Mouse (Mus musculus) adrenal gland, postnatal 36 days (tissue): ENCODE measurements around the gene Ppp2r5d. TPM values are rescaled to one million over a fixed set of nuclear protein-coding genes. Genes with fewer than 3 reads are reported as not detected.
A peak's percentile ranks its signal among the peaks of the same experiment; 100 is the strongest.

Experiments used
- DNase-seq, 2 experiments: peaks; one replicate each; pipeline ENCODE4 v3.0.0; 2021; ENCODE audit warnings: mixed read lengths in 1 of 2
- total RNA-seq, 2 experiments: library from RNA; stranded (reverse); gene quantifications; 2 replicates each; pipeline ENCODE4 v1.2.3; 2021

The Ppp2r5d gene
- total RNA-seq, 2 experiments from 2014 or later: 40.9 to 46.1 TPM

DNA sequence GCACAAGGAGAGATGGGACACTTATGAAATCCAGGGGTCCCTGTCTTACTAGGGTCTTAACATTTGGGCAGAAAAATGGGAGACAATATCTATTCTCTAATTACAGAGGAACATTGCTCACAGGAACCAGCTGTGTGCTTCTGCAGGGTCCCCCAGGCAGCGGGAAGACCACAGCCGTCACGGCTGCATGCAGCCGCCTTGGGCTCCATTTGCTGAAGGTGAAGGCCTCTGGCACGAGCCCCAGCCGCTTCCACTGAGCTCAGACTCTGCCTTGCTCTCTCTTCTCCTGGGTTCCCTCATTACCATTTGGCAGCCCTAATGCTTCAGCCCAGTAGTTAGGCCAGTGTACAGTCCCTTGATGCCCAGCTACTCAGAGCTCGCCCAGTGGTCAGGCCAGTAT is 16.2 kb upstream of the Ppp2r5d start:
- DNase-seq: peak; percentile 50 to 52

DNA sequence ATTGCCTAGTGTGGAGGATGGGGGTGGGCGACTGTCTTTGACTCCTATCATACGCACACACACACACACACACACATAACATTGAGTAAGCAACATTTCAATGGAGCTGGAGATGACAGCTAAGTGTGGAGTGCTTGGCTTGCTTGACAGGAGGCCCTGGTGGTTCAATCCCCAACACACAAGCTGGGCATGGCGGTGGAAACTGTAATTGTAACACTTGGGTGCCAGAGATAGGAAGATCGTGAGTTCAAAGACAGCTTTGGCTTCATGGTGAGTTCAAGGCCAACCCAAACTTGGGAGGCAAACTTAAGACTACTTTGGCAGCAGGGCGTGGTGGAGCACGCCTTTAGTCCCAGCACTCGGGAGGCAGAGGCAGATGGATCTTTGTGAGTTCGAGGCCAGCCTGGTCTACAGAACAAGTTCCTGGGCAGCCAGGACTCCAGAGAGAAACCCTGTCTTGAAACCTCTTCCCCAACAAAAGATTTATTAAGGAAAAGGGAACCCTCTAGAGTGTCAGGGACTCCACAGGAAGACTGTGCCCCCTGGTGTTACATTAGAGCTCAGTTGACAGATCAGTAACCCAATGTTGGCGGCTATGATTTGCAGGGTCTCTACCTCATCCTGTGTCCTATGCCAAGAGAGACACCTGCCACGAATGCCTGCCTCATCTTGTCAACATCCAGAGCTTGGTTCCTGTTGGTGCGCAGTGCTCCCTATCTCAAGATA is 10.0 kb upstream of the Ppp2r5d start:
- DNase-seq: no peak

DNA sequence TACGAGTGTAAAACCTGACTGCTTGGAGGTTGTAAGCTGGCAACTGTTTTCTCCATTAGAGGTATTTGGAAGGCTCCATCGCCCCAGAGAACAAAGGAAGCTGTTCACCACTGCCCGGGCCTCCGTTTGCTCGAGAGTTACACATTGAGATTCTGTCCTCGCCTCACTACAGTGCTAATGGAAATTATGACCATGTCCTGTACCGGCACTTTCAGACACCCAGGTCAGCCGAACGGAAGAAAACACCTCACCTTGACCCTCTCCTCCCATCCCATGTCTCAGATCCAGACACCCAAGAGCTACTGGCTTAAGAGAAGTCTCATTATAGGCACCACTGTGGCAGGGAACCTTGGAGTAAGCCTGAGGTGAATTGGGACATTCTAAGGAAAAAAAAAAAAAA is 8.9 kb upstream of the Ppp2r5d start:
- no peak for DNase-seq

DNA sequence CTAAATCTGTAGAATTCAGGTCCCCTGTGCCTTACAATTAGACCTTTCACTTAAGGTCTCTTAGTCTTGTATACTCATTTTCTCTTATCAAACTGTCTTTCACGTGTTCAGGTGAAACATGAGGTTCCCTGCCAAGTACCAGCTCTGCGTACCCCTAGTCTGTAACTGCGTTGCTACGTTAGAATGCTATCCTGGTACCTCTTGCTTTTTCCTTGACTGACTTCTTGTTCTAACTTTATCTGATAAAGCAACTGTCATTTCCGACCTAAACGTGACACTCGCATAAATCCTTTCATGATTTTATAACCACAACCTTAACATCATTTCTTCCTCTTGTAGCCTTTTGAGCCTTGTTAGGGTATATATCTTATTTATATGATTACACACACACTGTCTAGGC is 7.5 kb upstream of the Ppp2r5d start:
- DNase-seq: no peak

DNA sequence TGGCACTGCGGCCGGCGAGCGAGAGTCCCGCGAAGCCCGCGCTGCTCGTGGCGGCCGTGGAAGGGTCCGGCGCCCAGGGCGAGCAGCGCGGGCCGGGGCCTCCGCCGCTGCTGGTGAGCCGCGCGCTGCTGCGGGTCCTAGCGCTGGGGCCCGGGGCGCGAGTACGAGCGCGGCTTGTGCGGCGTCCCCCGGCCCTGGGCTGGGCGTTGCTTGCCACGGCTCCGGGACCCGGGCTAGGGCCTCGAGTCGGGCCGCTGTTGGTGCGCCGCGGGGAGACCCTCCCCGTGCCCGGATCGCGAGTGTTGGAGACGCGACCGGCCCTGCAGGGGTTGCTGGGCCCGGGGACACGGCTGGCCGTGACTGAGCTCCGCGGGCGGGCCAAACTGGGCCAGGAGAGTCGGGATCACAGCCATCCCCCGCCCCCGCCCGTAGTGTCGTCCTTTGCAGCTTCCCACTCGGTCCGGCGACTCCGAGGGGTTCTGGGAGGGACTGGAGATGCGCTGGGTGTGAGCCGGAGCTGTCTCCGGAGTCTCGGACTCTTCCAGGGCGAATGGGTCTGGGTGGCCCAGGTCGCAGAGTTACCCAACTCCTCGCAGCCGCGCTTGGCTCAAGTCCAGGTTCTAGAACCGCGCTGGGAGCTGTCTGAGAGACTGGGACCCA is 6.8 kb upstream of the Ppp2r5d start:
- peak; percentile 80 to 84 for DNase-seq

DNA sequence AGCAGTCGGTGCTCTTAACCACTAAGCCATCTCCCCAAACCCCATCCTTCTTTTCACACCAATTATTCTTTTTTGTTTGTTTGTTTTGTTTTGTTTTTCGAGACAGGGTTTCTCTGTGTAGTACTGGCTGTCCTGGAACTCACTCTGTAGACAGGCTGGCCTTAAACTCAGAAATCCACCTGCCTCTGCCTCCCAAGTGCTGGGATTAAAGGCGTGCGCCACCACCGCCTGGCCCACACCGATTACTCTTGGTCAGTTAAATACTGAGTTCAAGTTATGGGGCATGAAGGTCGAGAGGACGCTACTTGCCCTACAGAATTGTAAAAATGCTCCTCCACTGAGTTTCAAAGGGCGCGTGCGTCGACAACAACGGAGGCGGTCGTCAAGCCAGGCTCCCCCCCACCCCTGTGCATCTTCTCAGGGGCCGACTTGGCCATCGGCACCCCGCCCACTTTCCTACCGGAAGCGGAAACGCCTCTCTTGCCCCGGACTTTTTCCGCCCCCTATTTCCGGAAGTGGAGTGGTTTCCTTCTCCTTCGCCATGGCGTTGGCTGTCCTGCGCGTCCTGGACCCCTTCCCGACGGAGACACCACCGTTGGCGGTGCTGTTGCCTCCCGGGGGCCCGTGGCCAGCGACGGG is 6.2 kb upstream of the Ppp2r5d start, which contains the start of gene Pex6:
Pex6 (plus strand) TSS at position 505 of the 639 bp plus-strand sequence.
- DNase-seq: peak; percentile 95 to 96

DNA sequence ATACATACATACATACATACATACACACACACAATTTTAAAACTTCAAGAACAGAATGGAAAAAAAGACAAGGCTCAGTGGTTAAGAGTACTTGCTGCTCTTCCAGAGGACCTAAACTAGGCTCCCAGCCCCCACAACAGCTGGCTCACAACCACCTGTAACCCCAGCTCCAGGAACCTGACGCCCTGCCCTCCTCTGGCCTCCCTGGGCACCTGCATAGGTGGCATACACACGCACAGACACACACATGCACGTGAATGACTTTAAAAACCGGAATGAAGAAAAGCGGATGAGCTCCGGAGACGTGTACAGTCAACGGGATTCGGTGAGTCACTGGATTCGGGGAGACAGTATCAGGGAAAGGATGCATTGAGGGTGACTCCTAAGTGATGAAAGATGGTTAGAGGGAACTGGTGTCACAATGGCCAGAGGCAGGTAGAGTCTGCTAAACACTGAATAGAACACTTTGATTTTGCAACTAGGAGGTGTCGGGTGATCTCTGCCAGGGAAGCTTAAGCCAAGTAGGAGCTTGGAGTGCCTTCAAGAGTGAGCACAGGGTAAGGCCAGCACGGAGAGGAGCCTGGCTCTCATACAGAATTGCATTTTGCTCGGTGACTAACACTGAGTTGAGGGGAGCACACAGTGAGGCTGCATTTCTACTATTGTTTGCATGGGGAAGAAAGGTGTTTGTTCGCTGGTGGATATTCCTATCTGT is 1.6 kb upstream of the Ppp2r5d start:
- DNase-seq: no peak

DNA sequence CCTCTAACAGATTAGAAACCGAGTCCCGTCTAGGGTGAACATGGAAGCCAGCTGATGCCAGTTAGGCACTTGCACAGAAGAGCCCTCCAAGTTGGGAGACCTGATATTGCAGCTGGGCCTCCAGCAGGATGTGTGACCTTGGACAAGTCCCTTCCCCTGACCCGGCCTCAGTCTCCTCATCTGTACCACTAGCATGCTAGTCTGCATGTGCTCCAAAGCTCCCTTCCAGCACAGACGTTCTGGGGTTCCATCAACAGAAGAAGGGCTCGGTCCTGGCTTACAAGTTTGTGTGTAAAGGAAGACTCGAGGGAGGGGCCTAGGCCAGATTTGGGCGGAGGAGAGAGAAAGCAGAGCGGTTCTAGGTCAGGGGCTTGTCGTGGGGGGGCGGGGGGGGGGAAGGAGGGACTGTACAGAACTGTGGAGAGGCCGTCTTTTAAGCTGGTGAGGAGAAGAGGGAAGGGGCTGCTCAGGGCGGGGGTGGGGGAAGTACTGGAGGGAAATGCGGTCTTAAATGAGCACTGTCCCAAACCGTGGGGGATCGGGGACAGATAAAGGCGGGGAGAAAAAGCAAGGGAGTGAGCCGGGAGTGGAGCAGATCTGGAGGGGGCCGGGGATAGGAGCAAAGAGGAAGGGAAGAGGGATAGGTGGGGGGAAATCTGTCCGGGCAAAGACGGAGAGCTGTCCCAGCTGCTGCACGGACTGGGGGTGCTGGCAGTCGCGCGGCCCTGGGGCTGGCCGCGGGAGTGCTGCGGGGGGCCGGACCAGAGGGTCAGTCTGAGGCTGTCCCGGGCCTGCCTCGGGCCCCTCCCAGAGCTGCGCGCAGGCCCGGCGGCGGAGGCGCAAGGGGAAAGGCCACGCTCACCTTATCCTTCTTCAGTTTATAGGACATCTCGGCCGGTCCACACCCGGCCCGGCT is 682 bp downstream of the Ppp2r5d start:
- DNase-seq: no peak

DNA sequence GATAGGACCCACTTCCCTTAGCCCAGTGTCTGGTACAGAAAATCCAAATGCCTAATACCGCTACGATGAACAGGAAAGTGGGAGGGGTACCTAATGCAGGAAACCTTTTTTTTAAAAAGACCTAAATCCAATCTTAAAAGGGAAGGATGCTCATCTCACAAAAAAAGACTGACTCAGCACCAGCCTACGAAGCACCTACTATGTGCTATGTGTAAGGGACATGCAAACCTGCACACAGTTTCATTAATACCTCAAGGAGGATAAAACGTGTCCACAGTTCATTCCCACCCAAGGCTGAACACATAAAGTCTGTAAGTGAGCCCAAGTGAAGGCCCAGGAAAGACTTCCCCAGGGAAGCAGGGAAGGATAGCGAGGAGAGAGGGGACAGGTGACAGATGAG is 2.4 kb downstream of the Ppp2r5d start:
- no peak for DNase-seq

DNA sequence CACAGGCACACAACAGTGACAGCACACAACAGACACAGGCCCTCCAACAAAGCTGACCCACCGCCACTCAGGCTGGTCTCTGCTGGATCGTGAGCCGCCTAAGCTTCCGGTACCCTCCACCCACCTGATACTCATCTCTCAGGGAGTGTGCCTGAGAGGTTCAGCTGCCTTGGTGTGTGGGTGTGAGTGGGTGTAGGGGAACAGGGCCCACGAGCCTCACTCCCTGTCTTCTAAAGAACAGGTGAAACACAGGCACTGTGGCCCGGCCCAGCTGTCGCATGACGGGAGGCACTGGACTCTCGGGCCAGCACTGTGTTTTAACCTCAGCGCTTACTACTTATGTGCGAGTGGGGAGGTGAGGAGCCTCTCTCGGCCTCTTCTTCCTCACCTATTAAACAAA is 2.8 kb downstream of the Ppp2r5d start:
- DNase-seq: no peak

DNA sequence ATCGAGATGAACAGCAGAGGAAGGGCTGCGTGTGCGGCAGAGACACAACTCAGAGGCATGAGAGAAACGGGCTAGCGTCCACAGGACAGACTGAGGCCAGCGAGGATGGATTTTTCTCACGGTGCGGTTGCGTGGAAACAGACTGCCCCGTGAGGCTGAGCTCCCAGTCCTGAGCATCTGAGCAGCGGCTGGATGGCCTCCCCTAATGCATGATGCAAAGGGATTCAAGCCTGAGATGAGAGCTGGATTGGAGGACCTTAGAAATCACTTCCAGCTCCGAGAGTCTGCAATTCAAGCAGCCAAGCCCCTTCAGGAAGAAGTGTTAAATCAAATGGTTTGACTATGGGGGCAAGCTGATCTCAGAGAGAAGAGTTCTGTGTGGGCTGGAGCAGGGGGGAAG is 3.4 kb downstream of the Ppp2r5d start:
- DNase-seq: no peak

DNA sequence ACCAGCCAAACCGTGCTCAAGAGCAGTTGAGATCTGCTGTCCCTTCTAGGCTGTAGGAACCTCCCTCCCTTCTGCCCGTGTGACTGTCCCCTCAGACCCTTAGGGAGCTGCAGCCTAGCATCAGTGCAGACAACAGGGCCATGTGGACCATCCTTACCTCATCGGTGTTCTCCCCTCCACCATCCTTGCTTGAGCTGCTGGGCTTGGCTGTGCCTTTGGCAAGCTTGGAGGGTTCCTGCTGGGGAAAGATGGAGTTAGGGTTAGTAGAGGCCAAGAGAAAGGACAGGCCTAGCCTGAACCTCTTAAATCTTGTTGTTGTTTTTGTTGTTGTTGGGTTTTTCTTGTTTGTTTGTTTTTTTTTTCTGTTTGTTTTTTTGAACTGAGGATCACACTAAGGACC is 5.0 kb downstream of the Ppp2r5d start:
- DNase-seq: no peak

DNA sequence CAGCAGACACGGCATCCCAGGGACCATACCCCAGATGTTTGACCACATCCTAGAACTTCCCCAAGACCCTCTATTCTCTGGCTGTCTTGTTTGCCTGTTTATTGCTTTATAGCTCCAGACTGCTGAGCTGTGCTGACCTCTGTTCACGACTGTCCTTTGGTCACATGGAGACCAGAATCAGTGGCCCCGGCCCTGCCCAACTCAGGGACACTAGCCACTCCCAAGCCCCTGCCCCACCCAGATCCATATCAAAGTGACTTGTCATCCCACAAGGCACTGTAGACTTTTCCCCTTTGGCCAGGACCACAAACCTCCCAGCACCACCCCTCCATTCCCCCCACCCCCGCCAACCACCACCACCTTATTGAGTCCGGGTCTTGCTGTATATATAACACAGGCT is 5.7 kb downstream of the Ppp2r5d start:
- no peak for DNase-seq

DNA sequence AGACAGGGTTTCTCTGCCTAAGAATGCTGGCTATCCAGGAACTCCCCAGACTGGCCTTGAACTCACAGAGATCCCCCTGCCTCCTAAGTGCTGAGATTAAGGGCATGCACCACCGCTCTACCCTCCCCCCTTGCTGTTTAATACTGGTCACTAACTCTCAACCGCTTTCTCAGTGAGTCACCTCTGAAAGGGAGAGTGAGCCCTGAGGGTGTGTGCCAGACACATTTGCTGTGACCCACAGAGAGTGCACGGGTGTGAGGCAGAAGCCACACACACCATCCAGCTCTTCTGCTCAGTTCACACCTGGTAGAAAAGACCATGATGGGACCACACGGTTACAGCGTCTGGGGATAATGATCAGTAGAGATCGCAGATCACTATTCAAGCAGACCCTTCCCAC is 6.4 kb downstream of the Ppp2r5d start:
- DNase-seq: peak in 1 of 2 experiments; percentile 31

DNA sequence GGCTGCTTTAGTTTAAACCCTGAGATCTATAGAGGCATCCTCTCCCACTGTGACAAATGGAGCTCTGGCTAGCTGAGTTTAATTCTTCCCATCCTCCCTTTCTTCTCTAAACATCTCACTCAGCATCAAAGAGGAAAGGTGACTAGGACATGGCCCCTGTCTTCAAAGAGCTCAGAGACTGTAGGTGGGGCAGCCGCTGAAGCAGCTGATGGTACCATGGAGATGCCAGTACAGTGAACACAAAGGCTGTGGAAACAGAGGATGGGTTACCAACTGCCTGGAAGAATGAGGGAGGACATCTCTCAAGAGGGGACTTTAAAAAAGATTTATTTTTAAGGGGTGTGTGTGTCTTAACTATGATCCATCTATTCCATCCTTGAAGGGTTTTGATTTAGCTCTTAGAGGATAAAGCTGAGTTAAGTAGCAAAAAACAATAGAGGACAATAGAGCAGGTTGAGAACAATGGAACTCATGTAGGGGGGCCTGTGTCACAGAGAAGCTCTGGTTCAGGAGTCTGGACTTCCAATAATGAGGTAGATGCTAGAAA is 10.3 kb downstream of the Ppp2r5d start:
- DNase-seq: no peak

DNA sequence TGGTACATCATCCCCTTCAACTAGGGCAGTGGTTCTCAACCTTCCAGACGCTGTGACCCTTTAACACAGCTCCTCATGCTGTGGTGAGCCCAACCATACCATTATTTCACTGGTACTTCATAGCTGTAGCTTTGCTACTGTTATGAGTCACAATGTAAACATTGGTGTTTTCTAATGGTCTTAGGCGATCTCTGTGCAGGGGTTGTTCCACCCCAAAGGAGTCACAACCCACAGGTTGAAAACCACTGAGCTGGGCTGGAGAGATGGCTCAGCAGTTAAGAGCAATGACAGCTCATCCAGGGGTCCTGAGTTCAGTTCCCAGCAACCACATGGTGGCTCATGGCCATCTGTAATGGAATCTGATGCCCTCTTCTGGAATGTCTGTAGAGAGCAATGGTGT is 13.5 kb downstream of the Ppp2r5d start:
- DNase-seq: no peak

DNA sequence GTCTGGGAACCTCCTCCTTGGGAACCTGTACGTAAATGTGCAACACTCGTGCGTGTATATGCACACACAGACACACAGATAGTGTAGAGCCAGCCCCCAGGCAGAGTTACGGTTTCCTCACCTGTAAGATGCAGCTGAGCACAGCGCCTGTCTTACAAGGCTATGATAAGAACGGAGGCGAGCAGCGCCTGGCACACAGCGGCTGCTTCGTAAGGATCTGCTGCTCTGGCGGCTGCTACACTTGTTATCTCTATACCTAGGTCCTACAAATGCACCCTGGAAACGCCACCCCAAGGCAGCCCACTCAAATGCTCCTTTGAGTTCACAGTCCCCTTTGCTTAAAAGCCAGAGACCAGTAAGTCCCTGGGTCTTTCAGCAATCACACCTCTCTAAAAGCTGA is 14.2 kb downstream of the Ppp2r5d start:
- no peak for DNase-seq

DNA sequence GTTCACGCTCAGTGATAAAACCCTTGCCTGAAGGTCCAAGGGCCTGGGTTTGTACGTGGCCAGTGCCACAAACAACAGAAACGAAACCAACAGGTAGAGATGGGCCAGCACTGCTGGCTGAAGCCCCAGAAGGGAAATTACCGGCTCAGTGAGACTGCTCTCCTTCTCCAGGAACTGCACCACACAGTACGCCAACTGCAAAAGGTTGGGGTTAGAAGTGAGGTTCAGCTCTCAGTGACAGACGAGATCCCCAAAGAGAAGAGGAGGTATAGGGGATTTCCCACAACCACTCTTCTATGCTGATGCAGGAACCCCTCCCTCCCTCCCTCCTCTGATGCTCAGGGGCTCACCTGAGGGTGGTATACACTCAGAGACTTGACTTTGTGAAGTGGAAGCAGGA is 19.0 kb downstream of the Ppp2r5d start:
- DNase-seq: no peak

DNA sequence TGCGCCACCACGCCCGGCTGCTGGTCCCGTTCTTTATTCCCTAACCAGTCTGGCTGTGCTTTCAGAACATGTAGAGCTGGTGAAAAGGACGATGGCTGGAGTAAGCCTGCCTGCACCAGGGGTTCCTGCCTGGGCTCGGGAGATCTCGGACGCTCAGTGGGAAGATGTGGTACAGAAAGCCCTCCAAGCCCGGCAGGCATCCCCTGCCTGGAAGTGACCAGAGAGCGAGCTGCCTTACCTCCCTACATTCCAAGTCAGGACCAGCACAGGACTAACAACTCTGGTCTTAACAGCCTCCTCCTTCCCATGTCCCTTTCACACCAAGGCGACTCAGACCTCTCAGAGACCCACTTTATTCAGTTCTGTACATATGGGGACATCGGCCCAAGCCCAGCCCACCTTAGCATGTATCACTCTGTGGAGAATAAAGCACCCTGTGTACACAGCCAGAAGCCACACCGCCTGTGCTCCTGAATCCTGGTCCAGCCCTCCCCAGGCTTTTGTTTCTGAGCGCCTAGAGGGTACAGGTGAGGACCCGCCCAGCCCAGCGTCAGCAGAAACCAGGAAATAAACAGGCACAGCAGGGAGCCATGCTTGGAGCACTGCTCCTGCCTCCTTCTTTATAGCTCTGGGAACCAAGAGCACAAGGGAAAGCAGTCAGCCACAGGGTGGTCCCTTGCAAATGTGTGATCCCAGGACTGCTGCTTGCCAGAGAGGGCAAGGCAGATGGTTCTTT is 22.1 kb downstream of the Ppp2r5d start:
- no peak for DNase-seq

DNA sequence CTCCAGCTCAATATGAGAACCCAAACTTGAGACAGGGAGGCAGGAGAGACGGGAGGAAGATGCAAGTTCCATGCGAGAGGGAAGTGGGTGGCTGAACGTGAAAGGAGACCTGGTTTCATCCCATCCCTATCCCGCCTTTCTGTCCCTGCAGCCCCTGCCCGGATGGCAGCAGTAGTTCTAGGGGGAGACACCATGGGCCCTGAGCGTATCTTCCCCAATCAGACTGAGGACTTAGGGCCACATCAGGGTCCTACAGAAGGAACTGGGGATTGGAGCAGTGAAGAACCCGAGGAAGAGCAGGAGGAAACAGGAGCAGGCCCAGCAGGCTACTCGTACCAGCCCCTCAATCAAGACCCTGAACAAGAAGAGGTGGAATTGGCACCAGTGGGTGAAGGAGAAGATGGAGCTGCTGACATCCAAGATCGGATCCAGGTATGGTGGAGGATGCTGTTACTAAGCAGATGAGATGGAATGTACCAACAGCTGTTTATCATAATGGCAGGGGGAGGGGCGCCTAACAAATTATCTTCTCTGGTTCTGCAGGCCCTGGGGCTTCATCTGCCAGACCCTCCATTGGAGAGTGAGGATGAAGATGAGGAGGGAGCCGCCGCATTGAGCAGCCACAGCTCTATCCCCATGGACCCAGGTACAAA is 23.3 kb downstream of the Ppp2r5d start:
- DNase-seq: no peak
